Mouse (Mus musculus) Patski (cell line): ENCODE measurements around the gene Fbxw8. TPM values are rescaled to one million over a fixed set of nuclear protein-coding genes. Genes with fewer than 3 reads are reported as not detected.

Experiments used
- ATAC-seq: fragments of 100-300 bp; one replicate; pipeline ENCODE4 v1.8.0; 2021
- CTCF ChIA-PET: fragments of 350-600 bp; sonication (Branson Sonifier 250); formaldehyde crosslinking; loops from one replicate; lab custom pipeline; 2022; ENCODE audit warnings: inconsistent platforms; lab: Charles Lee
- POLR2A ChIA-PET: fragments of 350-600 bp; sonication (Branson Sonifier 250); formaldehyde crosslinking; loops from one replicate; lab custom pipeline; 2022; ENCODE audit warnings: antibody characterized with exemption, inconsistent platforms; lab: Charles Lee
- DNase-seq: peaks from one replicate; pipeline ENCODE4 v3.0.0-alpha.2; 2011; ENCODE audit warnings: low read depth, low spot score
- H3K27me3 ChIP-seq: fragments of 371-371 bp; one replicate; pipeline ENCODE4 v1.5.1; 2021
- CTCF ChIP-seq: fragments of 100-300 bp; IDR thresholded peaks from one replicate; pipeline ENCODE4 v1.5.1; 2021
- in situ Hi-C: fragments of 300-500 bp; cut with MboI; formaldehyde crosslinking; loops from 3 replicates; pipeline ENCODE4 v1.11.1; 2018; ENCODE audit warnings: low pct_unique_long_range_greater_than_20kb, mixed read lengths
- polyA plus RNA-seq: library from polyadenylated mRNA; unstranded; gene quantifications from one replicate; pipeline ENCODE4 v1.2.3, GENCODE M21; 2021

Gene Fbxw8
- polyA plus RNA-seq, 1 experiment from 2014 or later = 73.1 TPM

DNA sequence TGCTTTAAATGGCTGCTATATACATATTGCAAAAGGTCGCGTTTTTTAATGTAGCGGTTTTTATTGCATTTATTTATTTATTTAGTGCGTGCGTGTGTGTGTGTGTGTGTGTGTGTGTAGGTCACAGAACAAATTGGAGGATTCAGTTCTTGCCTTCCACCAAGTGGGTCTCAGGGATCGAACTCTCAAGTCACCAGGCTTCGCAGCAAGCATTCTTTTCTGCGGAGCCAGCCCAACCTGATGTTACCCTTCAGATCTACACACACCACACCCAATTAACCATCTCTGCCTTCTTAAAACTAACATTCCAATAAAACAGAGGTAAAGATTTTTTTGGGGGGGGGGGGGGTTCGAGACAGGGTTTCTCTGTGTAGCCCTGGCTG lies 292 bp upstream of the Fbxw8 start:
- TF ChIP-seq CTCF = no peak
- ChIA-PET POLR2A (no interaction called here), CTCF (no interaction called here)
- ATAC-seq = no peak
- DNase-seq = no peak
- in situ Hi-C loops = no loop called here
- no peaks in the 10 kb centered on the region for H3K27me3 ChIP-seq

GRCm38 (mm10) chr5:118149711-118150110 lies 5.6 kb downstream of the Fbxw8 start:
- in situ Hi-C loops = no loop called here
- no peak for DNase-seq
- POLR2A ChIA-PET = interaction anchor here (0.6 kb wide), 1 partner anchor 649 kb away, joined by 4 read pairs; no protein-coding TSS in a partner anchor
- no peak for ATAC-seq
- TF ChIP-seq CTCF = no peak
- CTCF ChIA-PET = interaction anchor here (1.1 kb wide), 1 partner anchor 9 kb away, joined by 3 read pairs; no protein-coding TSS in a partner anchor
- H3K27me3 ChIP-seq = no peaks in the 10 kb centered on the region

GRCm38 (mm10) chr5:118147264-118147663 lies 8.0 kb downstream of the Fbxw8 start:
- no peak for TF ChIP-seq CTCF
- no peak for DNase-seq
- in situ Hi-C loops = no loop called here
- ATAC-seq = no peak
- no peaks in the 10 kb centered on the region for H3K27me3 ChIP-seq
- ChIA-PET CTCF (interaction anchor here (0.9 to 1.2 kb wide), 2 partner anchors 16 to 18 kb away, joined by 3 read pairs; no protein-coding TSS in a partner anchor), POLR2A (no interaction called here)

- ATAC-seq (no peak), DNase-seq (no peak)
- ChIA-PET POLR2A (no interaction called here), CTCF (interaction anchor here (0.9 to 1.2 kb wide), 2 partner anchors 15 to 19 kb away, joined by 3 read pairs; no protein-coding TSS in a partner anchor)
- H3K27me3 ChIP-seq = no peaks in the 10 kb centered on the region
- in situ Hi-C loops = no loop called here
- TF ChIP-seq CTCF = no peak
Measured at GRCm38 (mm10) chr5:118145999-118146679, 9.1 kb downstream of the Fbxw8 start.

GRCm38 (mm10) chr5:118145458-118145857 lies 9.8 kb downstream of the Fbxw8 start:
- in situ Hi-C loops = no loop called here
- DNase-seq = no peak
- no peak for ATAC-seq
- CTCF ChIA-PET = interaction anchor here (1.9 kb wide), 1 partner anchor 12 kb away, joined by 7 read pairs; no protein-coding TSS in a partner anchor
- no peaks in the 10 kb centered on the region for H3K27me3 ChIP-seq
- POLR2A ChIA-PET = no interaction called here
- TF ChIP-seq CTCF = no peak

DNA sequence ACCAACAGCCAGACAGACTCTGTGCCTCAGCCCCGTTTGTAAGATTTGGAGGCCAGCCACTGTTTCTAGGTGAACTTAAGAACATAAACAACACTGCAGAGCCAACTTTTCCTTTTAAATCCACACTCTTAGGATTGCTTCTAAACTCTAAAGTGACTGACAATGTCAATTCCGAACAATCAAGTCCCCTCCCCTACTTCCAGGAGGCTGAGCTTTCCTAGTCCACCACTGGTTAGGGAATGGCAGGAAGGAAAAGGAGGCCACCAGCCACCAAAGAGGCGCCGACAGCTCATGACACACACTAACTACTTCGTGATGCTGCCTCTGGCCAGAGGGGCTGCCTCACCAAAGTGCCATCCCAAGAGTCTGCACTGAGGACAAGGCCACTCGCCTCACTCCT lies 10.5 kb downstream of the Fbxw8 start:
- in situ Hi-C loops = no loop called here
- no peak for TF ChIP-seq CTCF
- no peaks in the 10 kb centered on the region for H3K27me3 ChIP-seq
- ChIA-PET POLR2A (no interaction called here), CTCF (interaction anchor here (1.9 kb wide), 1 partner anchor 12 kb away, joined by 7 read pairs; no protein-coding TSS in a partner anchor)
- no peak for DNase-seq
- ATAC-seq = no peak

DNA sequence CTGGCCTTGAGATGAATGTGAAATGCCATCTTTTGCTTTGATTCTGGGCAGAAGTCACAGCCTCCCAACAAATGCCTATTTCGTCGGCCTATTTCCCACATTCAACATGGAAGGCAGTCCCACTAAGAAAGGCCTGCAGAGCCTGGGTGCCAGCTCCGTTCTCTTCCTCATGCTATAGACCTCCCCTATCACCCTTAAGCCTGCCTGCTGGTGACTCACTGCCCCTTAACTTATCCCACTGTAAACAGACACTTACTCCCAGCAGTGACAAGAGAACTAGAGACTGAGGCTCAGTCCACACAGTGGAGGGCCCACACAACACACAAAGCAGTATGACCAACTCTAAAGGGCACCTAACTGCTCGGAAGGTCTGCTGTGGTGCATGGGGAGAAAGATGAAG lies 10.9 kb downstream of the Fbxw8 start:
- ATAC-seq = no peak
- CTCF ChIA-PET = interaction anchor here (1.9 kb wide), 1 partner anchor 11 kb away, joined by 7 read pairs; no protein-coding TSS in a partner anchor
- no peak for DNase-seq
- POLR2A ChIA-PET = no interaction called here
- in situ Hi-C loops = no loop called here
- H3K27me3 ChIP-seq = no peaks in the 10 kb centered on the region
- TF ChIP-seq CTCF = no peak

GRCm38 (mm10) chr5:118143211-118144026 lies 11.8 kb downstream of the Fbxw8 start:
- DNase-seq = no peak
- no peak for ATAC-seq

DNA sequence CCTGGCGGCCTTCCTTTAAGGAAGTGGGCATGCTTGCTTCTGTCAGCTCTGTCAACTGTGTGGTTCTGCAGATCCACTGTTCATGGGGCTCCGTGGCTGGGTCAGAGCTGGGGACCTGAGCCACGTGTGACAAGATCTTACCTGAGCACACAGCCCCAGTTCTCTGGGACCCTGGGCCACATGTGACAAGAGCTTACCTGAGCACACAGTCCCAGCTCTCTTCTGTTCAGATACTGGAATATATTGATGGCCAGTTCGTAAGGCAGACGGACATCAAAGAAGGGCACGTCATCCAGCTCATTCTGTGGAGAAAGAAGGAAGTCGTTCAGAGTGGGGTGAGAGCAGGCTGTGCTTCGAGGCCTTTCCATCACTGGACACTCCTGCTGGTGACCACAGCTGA lies 12.8 kb downstream of the Fbxw8 start:
- CTCF ChIA-PET = interaction anchor here (1.3 kb wide), 1 partner anchor 12 kb away, joined by 3 read pairs; no protein-coding TSS in a partner anchor
- no peak for TF ChIP-seq CTCF

More at GRCm38 (mm10) chr5:118143211-118144026, 11.8 kb downstream of the Fbxw8 start:
- CTCF ChIA-PET = interaction anchor here (1.9 kb wide), 1 partner anchor 10 kb away, joined by 7 read pairs; no protein-coding TSS in a partner anchor
- POLR2A ChIA-PET = no interaction called here
- TF ChIP-seq CTCF = no peak
- no peaks in the 10 kb centered on the region for H3K27me3 ChIP-seq
- in situ Hi-C loops = no loop called here

GRCm38 (mm10) chr5:118139630-118140029 lies 15.6 kb downstream of the Fbxw8 start:
- H3K27me3 ChIP-seq = no peaks in the 10 kb centered on the region
- TF ChIP-seq CTCF = no peak
- ATAC-seq = no peak
- CTCF ChIA-PET = interaction anchor here (1.2 kb wide), 1 partner anchor 10 kb away, joined by 3 read pairs; no protein-coding TSS in a partner anchor
- POLR2A ChIA-PET = no interaction called here
- in situ Hi-C loops = no loop called here
- DNase-seq = no peak

More for the DNA sequence above, 12.8 kb downstream of the Fbxw8 start:
- H3K27me3 ChIP-seq = no peaks in the 10 kb centered on the region
- POLR2A ChIA-PET = no interaction called here
- DNase-seq = no peak
- in situ Hi-C loops = no loop called here
- ATAC-seq = no peak
